Mouse (Mus musculus): Measurements from ENCODE around the gene Myo9b.
"Not testable (repeated sequence)": the region's sequence is repeated elsewhere in the genome, so short reads cannot be mapped to it uniquely, and the experiment has no call there.

Myo9b gene

DNA sequence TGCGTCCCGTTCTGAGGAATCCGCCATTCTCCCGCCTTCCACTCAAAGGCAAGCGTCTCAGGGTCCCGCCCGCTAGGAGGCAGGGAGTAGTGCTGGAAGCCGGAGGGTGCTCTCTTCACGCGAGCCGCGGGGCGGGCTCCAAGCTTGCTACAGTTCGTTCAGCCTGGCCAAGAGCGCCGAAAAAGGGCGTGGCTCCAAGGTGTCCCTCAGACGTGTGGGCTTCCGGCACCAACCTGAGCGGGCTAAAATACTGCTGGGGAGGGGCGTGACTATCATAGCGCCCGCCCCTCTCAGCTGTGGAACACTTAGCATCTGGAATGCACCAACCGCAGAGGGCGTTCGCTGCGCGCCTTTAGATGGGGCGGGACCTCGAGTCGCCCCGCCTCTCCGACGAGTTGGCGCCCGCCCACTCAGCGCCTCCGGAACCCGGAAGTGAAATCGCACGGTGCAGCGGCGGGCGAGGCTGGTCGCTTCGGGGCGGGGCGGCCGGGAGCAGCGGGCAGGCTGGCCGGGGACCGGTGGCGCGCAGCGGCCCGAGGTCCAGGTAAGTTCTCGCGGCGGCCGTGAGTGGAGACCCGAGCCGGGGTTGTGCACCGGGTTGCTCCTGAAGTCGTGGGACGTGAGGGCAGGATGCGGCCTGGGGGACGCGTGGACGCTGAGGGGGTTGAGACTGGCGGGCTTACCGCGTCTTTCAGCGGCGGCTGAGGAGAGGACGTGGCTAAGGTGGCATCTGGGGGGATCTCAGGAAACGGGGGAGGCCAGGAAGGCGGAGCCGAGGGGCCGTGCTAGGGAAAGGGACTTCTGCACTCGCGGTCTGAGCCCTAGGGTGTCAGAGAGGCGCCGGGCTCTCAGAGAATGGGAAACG is at the start of gene Myo9b, which contains the start of gene Haus8:
Gene Myo9b, plus strand, starts transcription at position 429 of the 865 bp plus-strand sequence.
Gene Haus8, minus strand, starts transcription at position 649 of the 865 bp plus-strand sequence.
- peak; percentile 100 for DNase-seq (ENCODE audit: low read depth, low spot score)

GRCm38 (mm10) chr8:71224560-71224959 is 48.0 kb upstream of the Myo9b start:
- DNase-seq (ENCODE audit: low read depth, low spot score) = peak; percentile 43

- peak; percentile 0 for DNase-seq (ENCODE audit: low read depth, low spot score)
Observed at GRCm38 (mm10) chr8:71242757-71243156, 29.8 kb upstream of the Myo9b start.

GRCm38 (mm10) chr8:71248203-71248602 is 24.3 kb upstream of the Myo9b start:
- DNase-seq (ENCODE audit: low read depth, low spot score) = no peak

- DNase-seq (ENCODE audit: low read depth, low spot score) = no peak
Observed at GRCm38 (mm10) chr8:71256545-71257232, 15.8 kb upstream of the Myo9b start.

GRCm38 (mm10) chr8:71261234-71261633 is 11.3 kb upstream of the Myo9b start:
- peak; percentile 90 for DNase-seq (ENCODE audit: low read depth, low spot score)

- DNase-seq (ENCODE audit: low read depth, low spot score) = no peak
Observed at GRCm38 (mm10) chr8:71267690-71268089, 4.8 kb upstream of the Myo9b start.

GRCm38 (mm10) chr8:71268286-71268685 is 4.2 kb upstream of the Myo9b start:
- not testable (repeated sequence) for DNase-seq (ENCODE audit: low read depth, low spot score)

- DNase-seq (ENCODE audit: low read depth, low spot score) = no peak
Observed at GRCm38 (mm10) chr8:71271630-71272029, 884 bp upstream of the Myo9b start.

DNA sequence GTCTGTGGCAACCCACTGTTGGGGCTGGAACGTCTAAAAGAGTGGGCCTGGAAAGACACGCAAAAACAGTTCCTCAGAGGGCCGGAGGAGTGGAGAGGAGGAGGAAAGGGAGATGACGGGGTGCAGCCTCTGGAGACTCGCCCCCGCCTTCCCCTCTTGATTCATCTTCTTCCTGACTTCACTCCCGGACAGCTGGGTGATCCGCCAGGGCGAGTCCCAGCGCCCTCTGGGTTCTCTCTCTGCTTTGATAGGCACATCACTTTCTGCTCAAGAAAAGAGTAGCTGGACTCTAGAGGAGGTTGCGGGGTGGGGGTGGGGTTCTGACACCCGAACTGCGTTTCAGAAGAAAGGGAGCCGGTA is 617 bp downstream of the Myo9b start:
- DNase-seq (ENCODE audit: low read depth, low spot score) = peak; percentile 61

DNA sequence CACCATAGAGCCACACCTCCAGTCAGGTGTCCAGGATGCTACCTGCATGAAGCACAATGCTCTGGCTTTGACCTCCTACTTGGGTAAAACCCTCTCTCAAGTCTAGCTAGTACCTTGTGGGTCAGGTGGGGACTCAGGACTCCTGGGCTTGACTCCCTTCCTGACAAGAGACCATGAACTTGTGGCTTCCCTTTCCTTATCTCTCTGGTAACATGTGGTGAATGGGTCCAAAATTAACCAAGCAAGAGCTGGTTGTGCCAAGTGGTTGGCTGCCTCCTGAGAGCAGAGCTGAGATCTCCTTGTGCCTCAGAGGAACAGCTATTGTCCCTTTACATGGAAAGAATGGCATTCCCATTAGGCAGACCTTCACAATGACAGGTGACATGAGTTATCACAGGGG is 2.0 kb downstream of the Myo9b start:
- DNase-seq (ENCODE audit: low read depth, low spot score) = no peak

GRCm38 (mm10) chr8:71276166-71276565 is 3.7 kb downstream of the Myo9b start:
- DNase-seq (ENCODE audit: low read depth, low spot score) = no peak

- not testable (repeated sequence) for DNase-seq (ENCODE audit: low read depth, low spot score)
Observed at GRCm38 (mm10) chr8:71279409-71279808, 6.9 kb downstream of the Myo9b start.

DNA sequence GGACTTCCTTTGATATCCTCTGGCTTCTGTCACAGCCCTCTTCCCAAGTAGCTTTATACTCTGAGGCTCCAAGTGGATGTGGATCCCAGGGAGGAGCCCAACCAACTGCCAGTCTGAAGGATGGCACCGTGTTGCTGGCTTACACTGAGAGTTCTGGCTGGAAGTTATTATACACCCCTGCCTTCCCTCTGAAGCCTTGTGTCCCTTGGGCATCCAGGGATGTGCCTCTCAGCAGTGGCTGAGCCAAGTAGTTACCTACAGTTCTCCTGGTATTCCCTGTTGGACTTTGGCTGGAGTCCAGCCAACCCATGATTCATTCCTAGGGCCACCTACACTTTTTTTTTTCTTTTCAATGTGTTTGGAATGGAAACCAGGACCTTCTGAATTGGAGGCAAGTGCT is 9.2 kb downstream of the Myo9b start:
- DNase-seq (ENCODE audit: low read depth, low spot score) = not testable (repeated sequence)

GRCm38 (mm10) chr8:71282621-71283020 is 10.1 kb downstream of the Myo9b start:
- no peak for DNase-seq (ENCODE audit: low read depth, low spot score)

GRCm38 (mm10) chr8:71286223-71286622 is 13.7 kb downstream of the Myo9b start:
- not testable (repeated sequence) for DNase-seq (ENCODE audit: low read depth, low spot score)

DNA sequence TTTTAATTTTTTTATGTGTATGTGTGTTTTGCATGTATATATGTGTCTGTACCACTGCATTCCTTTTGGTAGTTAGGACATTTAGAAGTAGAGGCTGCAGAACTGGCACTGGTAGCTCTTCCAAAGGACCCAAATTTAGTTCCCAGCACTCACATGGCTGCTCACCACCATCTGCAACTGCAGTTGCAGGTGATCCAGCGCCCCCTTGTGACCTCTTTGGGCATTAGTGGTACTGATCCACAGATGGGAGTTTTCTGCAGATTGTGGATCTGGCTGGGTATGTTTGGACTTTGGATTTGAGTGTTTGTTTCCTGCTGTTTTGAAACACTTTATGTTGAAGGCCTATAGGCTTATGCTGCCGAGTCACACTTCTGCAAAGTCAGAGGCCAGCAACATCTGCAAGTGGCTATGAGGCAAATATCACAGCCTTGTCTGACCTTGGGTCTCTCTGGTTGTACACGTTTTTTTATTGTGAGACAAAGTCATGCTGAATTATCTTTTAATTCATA is 16.0 kb downstream of the Myo9b start:
- peak; percentile 62 for DNase-seq (ENCODE audit: low read depth, low spot score)

DNA sequence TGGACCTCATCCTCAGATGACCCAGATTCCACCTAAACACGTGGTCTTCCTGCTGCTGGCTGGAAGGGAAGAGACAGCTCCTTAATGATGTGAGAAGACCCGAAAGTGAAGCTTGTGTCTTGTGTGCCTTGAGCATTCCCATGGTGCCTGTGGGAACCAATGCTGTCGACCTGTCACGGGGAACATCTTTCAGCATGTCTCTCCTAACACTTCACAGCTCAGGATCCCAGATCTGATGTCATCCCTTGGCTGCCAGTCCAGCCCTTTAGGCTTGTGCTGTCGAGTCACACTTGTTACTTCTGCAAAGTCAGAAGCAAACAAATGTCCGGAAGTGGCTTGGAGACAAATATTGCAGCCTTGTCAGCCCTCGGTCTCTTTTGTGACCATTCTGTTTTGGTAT is 16.6 kb downstream of the Myo9b start:
- DNase-seq (ENCODE audit: low read depth, low spot score) = no peak

DNA sequence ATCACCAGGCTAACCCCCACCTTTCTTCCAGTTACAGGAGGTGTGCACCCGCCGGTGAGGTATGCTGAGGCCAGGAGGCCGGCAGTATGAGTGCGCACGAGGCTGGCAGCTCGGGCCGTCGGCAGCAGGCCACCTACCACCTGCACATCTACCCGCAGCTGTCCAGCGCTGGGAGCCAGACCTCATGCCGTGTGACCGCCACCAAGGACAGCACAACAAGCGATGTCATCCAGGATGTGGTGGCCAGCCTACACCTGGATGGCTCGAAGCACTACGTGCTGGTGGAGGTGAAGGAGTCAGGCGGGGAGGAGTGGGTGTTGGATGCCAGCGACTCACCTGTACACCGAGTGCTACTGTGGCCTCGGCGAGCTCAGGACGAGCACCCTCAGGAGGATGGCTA is 17.7 kb downstream of the Myo9b start:
- DNase-seq (ENCODE audit: low read depth, low spot score) = no peak

- DNase-seq (ENCODE audit: low read depth, low spot score) = no peak
Observed at GRCm38 (mm10) chr8:71290911-71291310, 18.4 kb downstream of the Myo9b start.

DNA sequence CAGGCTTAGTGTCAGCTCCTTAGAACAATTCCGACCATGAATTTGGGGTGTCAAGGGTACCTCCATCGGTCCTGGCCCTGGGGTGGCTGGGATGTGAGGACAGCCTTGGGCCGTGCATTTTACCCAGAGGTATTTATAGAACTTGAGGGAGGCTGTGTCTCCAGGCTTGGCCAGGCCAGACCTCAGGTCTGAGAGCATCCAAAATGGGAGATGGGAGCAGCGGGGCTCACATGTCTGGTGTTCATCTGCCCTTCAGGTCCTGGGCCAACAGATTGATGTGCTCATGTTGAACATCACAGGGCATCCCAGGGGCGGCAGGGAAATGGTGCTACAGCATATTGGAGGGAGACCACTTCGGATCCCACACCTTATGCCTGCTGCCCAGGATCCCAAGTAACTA is 18.8 kb downstream of the Myo9b start:
- DNase-seq (ENCODE audit: low read depth, low spot score) = no peak

GRCm38 (mm10) chr8:71293930-71294329 is 21.4 kb downstream of the Myo9b start:
- not testable (repeated sequence) for DNase-seq (ENCODE audit: low read depth, low spot score)

Data from R1 (cell line).